Mouse (Mus musculus) spleen, postnatal 36 days (tissue): ENCODE measurements around the gene Sox5.

Experiments
- DNase-seq, 2 experiments: peaks; one replicate each; pipeline ENCODE4 v3.0.0; 2022; ENCODE audit warnings: low spot score in 2 of 2, mixed read lengths in 1 of 2

The Sox5 gene

DNA sequence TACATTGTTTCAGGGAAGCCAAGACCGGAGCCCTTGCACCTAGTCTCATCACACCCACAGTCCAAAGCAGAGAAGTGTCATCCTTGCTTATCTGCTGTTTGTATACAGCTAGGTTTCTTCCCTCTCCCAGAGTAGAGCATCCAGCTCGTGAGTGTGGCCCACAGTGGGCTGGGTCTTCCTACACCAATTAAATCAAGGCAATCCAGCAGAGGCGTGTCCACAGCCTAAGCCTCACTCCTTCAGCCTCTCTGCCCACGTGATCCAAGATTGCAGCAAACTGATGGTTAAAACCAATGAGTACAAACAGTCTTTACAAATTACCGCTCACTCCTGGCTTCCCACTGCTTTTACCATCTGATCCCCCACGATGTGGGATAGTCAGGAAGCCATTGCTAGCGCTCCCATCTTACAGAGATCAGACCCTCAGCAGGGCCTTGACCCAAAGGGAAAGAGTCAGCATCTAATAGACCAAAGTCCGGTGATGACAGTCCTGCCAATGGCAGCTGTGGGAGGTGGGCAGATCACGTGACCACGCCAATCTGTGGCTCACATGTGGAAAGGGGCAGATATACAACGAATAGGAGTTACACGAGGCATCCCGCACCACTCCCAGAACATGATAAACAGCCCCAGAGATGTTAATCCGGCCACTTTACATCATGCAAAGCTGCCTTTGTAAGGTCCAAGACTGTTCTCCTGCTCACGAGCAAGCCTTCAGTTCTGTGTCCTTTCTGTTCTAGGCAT lies 9.4 kb downstream of the Sox5 start:
- DNase-seq = peak; percentile 4 to 17

DNA sequence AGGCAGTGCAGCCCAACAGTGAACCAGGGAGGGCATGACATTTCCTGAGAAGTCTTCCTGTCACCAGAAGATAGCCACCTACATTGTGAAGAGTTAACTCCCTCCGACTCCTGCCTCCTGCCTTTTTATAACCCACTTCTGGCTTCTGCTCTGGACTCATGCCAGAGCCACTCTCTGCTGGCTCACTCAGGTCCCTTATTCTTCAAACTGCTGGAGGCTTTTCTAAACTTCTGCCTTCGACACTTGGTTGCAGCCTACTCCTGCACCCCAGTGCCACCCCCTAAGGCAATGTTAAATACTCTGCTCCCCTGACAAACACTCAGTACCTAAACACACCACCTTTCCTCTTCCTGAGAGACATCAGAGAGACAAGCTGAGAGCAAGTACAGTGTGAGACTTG lies 12.7 kb downstream of the Sox5 start:
- DNase-seq = no peak

DNA sequence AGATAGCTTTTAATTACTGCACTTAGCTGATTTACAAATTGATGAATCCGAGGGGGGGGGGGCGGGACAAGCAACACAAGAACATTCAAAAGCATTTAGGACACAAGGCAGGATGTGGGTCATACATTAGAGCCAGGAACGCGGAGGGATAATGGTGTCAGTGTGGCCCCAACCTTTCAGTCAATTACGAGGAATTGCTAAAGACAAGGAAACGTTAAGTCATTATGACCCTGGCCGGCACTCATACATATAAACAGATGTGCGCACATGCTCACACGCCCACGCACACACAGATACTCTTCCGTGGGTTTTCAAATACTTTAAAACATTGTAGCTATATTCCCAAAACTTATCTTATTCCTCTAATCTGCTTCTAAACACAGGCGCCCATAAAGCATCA lies 19.9 kb downstream of the Sox5 start:
- no peak for DNase-seq

DNA sequence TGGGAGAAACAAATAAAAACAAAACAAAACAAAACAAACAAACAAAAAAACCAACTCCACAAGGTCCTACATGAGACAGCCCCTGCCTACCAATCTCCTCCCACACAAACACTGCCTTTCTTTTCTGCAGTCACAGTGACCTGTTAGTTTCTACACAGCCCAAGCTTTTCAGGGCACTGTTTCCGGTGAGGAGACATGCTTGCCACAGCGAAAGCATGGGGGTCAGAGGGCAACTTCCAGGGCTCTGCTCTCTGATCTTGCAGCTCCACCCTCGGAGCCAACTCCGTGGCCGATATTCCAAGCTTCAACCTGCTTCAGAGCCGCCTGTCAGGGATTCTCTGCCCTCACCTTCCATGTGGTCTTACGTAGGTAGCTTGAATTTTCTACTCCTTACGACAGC lies 22.6 kb downstream of the Sox5 start:
- no peak for DNase-seq

DNA sequence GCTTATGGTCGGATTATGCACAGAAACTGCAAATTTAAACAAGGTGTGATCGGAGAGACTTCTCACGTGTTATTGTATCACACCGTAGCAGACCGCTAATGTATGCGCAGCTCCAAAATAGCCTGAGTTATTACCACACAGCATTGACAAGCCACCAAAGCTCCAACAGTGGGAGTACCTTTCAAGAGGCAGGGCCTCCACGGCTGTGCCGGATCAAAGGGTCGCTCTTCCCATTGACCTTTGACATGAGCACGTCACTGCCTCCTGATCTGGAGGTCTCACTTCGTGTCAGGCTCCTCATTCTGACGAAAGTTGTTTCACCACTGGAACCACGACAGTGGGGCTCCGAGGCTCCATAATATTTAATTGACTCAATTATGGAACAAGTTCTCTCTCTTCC lies 24.4 kb downstream of the Sox5 start:
- no peak for DNase-seq

DNA sequence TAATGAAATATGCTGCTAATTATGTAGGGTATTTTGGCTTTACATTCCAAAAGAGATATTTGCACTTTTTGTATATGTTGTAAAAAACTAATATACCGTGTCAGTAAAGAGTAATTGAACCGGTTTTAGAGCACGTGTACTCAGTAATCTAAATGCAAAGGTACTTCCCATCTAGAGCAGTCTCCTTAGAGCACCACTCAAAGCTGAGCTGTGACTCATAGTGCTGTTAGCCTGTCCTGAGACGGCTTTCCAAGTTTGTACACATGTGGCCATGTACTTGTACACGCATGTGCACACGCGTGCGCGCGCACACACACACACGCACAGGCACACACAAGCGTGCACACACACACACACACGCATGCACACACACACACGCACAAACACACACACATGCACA lies 25.3 kb downstream of the Sox5 start:
- DNase-seq = no peak

DNA sequence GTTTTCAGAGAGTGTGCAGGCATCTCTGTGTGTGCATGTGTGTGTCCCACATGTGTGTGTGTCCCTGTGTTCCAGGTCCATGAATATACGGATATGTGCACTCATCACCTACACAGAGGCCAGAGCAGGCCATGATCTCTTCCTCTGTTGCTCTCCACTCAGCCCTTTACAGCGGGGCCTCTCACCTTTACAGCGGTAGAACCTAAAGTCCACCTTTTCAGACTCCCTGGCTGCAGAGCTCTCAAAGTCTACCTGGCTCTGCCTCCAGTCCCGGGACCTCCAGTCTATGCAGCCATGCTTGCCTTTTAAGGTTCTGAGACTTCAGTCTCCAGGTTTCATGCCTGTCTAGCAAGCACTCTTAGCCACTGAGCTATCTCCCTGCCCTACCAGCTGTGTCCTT lies 26.5 kb downstream of the Sox5 start:
- no peak for DNase-seq

DNA sequence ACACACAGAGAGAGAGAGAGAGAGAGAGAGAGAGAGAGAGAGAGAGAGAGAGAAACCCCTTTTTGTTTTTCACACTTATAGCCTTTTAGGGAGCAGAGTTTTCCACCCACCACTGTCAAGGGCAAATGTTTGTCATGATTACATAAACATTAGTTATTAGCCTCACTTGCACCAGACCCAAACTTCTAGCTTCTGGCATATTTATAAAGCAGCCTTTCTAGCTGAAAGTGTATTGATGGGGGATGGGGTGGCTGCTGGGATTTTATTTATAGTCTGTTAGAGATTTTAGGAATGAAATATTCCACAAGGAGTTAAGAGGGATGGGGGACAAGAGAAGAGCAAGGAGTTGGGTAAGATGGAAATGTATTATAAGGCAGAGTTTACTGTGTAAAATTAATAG lies 27.4 kb downstream of the Sox5 start:
- no peak for DNase-seq

DNA sequence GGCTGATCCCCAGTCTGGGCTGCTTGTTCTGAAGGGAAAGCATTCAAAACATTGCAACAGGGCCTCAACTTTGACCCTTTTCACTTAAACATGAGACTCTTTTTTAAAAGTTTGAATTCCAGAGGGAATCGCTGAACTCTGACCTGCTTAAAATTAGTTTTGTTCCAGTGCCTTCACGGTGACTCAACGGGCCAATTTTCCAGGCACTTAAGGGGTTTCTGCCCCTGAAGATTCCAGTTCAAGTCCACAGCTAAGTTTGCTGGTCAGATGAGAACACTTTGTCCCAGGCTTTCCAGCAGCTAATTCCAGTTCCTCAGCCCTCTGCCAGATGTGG lies 27.8 kb downstream of the Sox5 start:
- DNase-seq = peak in 1 of 2 experiments; percentile 6

DNA sequence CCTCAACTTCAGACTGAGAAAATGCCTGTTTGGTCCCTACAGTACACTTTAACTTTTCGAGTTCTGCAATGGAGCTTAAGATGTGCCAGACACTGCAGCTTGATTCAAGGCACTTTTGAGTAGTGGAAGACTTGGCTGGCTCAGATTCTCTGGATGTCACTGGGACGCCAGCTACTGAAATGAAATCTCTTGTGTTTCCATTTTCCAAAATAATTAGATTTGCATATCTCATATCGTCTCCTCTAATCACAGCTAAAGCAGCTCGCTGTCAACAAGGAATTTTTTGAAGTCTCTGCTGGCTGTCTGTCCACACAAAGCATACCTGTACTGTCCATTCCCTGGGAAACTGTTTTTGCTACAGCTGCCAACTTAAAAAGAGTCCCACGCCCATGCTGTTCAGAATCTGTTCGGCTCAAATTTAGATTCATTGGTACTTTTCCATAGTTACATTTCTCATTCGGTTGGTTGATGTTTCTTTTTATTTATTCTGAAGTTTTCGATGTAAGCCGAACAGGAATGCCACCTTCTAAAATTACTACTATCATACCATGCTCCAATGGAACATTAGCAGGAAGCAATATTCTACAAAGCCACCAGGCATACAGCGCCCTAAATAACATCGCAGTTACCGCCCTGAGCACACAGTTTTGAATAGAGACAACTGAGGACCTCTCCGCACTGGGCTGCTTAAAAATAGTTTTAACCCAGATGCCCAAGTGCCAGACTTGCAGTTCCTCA lies 28.4 kb downstream of the Sox5 start:
- DNase-seq = no peak

DNA sequence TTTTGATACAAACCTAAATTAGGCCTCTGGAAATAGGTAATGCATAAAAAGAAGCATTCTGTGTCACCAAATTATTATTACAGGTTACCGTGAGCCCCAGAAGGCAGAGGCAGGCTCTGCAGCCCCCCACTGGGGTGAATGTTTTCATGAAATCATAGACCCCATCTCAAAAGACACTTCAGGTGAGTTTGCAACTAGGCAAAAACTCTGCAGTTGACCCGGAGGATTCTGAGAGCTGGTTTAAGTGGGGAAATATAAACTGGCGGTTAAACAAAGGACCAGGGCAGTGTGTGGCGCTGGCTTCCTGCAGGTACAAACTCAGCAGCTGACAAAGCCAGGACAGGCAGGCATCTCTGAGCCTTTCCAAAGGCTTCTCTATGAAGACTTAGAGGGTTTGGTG lies 30.2 kb downstream of the Sox5 start:
- DNase-seq = no peak

DNA sequence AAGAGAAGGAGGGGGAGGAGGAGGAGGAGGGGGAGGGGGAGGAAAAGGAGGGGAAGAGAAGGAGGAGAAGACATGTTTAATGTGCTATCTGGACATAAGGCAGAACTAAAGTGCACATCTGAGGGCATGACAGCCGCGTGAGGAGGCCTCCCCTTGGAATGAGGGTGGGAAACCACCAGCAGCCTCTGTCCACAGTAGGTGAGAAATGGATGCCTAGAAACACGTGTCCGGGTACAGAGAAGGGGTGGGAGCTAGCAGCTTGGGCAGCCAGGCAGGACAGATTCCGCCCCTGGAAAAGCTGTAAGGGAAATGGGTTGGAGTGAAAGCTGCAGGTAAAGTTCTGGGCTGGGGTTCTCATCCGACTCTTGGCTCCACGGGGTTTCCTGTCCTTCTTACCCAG lies 31.6 kb downstream of the Sox5 start:
- DNase-seq = no peak

DNA sequence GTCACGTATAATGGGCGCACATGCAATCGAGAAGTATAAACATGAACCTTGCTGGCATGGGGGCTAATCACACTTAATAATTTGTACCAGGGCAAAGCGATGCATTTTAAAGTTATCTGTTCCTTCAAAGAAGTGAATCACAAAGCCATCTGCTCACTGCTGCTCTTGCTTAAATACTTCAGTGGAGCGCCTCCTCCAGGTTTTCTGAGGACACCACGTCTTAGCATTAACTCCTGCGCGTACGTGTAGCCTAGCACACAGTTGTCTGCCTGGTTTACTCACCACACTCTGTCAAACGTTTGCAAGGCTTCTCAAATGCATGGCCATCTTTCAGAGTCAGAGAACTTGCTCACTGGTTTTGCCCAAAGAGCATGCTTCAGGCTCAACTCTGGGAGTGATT lies 35.3 kb downstream of the Sox5 start:
- DNase-seq = no peak

DNA sequence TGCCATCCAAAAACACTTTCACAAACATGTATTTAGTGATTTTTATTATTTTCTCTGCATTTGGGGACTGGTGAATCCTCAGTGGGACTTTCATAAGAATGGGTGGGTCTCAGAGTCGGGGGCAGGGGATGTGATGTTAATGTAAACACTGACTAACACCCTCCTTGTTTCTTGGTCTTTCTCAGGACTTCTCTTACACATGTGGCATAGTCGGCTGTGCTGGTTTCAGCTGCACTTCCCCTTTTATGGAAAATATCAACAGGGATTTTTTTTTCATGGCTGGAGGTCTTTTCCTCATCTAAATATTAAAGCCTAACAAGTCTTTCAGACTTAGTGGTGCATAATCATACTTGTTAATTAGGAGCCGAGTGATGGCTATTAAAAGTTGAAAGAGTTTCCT lies 39.2 kb downstream of the Sox5 start:
- no peak for DNase-seq

DNA sequence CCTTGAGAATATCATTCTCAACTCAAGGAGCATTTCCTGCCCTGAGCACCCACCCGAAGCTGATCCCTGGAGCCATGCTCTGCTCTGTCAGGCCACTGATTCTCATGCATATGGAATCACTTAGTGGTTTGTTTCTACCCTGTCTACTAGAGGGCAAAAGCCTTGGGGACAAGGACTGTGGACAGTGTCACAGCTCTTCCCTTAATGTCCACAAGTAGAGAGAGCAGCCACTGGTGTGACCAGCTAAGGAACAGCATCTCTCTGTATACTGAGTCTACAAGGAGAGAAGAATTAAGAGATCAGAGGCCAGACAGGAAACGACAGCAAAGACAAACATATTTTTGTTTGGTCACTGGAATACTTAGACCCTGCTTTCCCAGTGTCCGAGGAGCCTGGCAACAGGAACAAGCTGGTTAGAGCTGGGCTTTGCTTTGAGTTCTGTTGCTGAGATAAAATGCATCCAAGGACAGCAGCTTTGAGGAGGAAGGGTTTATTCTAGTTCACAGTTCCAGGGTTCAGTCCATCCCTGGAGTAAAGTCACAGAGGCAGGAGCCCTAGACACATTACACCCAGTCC lies 40.6 kb downstream of the Sox5 start:
- no peak for DNase-seq

DNA sequence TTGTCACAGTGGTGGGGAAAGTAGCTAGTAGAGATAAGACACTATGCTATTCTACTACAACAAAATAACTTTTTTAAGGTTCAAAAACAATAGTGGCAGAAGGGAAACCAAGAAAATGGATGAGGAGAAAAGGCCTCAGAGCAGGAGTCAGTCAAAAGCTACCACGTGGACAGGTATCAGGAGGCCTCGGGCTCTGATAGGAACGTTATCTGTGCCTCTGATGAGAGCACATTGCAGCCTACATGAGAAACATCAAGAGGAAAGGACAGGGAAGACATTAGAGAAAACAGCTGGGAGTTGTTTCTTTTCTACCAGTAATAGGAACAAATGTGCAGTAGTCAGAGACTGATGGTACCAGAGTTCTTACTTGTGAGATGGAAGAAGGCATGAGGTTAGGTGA lies 41.4 kb downstream of the Sox5 start:
- no peak for DNase-seq

DNA sequence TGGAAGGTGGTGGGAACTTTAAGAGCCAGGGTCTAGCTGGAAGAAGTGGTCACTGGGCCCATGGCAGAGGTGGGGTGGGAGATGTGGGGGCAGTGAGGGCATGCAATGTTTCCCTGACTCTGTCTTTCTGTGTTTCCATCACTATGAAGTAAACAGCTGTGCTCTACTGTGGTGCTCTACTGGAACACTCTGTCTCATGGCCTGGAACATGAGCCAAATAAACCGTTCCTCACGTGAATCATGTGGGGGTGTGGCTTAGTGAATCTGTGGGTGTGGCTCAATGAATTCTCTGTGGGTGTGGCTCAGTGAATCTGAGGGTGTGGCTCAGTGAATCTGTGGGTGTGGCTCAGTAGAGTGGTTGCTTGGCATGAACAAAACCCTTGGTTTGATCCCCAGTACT lies 42.0 kb downstream of the Sox5 start:
- DNase-seq = no peak

DNA sequence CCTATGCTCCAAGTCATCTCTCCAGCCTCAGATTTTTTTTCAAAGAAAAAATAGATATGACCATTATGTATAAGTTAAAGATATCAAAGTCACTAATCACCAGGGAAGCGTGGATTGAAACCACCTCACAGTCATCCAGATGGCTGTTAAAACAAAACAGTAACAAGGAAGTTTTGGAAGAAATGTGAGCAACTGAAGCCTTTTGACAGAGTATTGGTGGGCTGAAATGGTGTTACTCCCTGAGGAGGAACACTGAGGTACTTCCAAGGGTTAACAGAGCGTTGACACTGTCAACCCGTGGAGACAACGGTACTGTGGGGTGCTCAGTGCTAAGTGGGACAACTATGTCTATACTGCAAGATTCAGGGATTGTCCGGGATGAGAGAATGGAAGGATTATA lies 44.0 kb downstream of the Sox5 start:
- DNase-seq = no peak

DNA sequence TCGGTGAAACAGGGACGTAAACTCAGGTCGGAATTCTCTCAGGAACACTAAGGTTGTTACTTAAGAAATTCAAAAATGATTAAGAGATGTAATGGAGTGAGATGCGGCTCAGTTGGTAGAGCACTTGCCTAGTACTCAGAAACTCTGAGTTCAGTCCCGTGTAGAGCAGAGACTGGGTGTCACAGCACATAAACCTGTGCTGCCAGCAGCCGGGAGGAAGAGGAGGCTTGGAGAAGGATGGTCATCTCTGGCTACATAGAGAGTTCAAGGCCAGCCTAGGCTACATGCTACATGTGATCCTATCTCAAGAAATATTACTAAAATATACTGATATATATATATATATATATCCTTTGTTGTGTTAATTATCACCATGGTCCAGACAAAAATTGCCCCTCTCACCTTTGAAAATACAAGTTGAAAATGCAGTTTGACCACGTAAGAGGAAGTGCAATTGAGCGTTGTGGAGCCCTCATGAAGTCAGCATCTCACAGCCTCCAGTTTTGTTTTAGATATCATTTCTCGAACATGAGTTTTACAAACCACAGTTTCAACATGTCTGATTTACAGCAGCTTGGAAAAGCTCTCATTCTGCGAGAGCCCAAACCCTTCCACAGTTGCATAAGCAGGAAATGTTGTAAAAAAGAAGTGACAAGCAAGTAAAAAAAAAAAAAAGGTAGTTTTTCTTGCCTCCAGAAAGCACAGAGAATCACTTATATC lies 50.4 kb downstream of the Sox5 start:
- DNase-seq = no peak

DNA sequence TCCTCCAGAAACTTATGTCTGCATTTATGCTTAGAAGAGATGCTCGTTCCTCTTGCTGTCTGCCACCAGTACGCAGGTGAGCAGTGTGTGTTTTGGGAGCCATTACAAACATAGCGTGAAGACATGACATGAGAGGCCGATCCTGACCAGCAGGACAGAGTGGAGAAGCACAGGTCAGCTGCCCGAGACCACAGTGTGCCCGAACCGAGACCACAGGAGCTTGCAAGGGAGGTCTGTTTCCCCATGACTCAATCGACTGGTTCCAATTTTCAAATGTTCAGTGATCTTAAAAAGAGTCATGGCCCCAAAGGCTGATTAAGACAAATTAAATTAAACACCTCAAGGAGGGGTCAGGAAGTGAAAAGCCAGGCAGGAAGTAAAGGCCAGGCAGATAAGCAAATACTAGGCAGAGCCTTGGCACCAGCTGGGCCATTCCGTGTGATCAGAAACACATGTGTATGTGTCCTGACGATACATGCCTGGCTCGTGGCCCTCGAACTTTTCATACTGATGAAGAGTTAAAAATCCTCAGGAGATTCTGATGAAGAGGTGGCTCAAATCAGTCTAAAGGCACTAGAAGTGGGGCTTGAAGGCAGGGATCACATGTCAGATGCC lies 58.1 kb downstream of the Sox5 start:
- no peak for DNase-seq

DNA sequence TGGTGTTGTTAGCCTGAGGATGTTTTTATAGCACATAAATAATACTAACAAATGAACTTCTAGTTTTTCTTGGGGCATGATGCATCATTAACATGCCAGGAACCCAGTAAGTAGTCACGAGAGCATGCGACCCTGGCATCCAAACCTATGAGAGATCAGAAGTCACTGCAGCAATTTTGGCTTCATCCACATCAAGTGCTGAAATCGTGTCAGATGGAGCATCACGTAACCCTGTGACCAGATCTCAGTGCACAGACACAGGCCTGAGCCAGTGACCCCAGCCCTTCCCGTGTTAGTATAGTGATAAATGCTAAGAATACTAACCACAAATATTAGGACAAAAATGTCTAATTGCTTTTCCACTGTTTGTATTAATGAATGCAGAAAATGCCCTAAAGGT lies 58.8 kb downstream of the Sox5 start:
- DNase-seq = no peak

DNA sequence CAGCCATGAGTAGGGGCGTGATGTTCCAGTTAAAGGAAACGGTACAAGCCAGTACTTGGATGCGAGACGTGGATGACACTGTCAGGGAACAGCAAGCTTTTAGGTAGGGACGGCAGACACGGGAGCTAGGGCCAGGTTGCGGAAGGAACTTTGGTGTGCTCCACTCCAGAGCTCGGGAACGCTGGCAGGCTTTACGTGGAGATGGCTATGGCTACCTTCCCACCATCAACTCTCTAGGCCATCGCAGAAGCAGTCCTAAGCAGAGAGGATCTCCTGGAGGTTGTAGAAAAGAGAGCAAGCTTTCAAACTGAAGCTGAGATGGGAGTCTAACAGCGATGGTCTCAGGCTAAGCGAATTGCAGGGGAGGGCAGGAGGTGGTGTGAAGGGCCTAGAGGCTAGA lies 60.9 kb downstream of the Sox5 start:
- DNase-seq = no peak
